Mouse (Mus musculus): ENCODE measurements around the gene Actn1. TPM values are rescaled to one million over a fixed set of nuclear protein-coding genes. Genes with fewer than 3 reads are reported as not detected.
"Not testable (repeated sequence)": the region's sequence is repeated elsewhere in the genome, so short reads cannot be mapped to it uniquely, and the experiment has no call there.

Actn1 gene
- polyA plus RNA-seq, 1 experiment from 2014 or later, result 8.9 TPM

DNA sequence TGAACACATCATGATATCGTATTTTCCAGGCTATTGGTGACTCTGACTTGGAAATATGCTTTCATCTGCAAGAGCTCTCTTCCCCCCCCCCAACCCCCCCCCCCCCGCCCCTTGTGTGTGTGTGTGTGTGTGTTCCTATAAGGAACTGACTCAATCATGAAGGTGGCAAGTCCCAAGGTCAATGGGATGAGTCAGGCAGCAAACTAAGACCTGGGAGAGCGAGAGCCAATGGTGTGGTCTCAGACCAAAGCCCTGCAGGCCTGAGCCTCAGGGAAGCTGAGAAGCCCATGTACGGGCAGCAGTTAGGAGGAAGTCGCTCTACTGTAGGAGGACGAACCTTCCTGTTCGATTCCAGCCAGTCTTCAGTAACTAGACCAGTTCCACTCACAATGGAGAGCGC, 17.3 kb upstream of the Actn1 start:
- no peaks in the 10 kb centered on the region for H3K9me3 ChIP-seq
- no peaks in the 10 kb centered on the region for H3K27me3 ChIP-seq
- peaks cover 3% of the 10 kb centered on the region; the same call in 1 of the 2 replicates for H3K4me1 ChIP-seq
- no peak overlapping the region for H3K9ac ChIP-seq (replicated peaks)
- no peaks in the 10 kb centered on the region for H3K36me3 ChIP-seq
- no peak overlapping the region for H3K4me3 ChIP-seq
- ATAC-seq (replicated peaks), result no peak
- no peak overlapping the region for H3K27ac ChIP-seq (replicated peaks)
- WGBS, result 83% methylated on average over 8 of the region's 8 CpGs
- no peak overlapping the region for H3K4me2 ChIP-seq (replicated peaks)

DNA sequence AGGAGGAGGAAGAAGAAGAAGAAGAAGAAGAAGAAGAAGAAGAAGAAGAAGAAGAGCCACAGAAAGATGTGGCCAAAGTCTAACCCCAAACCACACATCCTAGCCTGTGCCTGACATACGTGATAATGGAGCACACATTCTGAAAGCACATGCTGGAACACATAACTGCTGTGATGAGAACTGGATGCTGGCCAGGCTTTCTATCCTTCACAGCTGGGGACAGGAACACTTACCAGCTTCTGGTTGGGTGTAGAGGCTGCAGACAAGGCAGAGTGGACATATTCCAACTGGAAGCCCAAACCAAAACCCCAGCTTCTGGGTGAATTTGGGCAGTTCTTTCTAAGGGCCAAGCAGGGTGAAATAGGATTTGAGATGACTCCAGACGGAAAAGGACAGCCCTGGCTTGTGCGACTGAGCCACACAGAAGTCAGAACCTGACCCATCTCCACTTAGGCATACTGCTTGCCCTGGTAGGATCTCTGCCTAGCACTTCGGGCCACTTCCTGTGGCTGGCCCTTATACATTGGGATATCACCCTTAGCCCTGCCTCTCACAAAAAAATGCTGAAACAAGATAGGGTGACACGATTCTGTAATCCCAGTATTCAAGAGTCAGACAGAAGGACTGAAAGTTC, 15.1 kb upstream of the Actn1 start:
- ATAC-seq (replicated peaks), result no peak
- Histone ChIP-seq H3K4me2 (replicated peaks) (no peak overlapping the region), H3K9me3 (no peaks in the 10 kb centered on the region), H3K36me3 (no peaks in the 10 kb centered on the region), H3K27ac (replicated peaks) (no peak overlapping the region), H3K27me3 (no peaks in the 10 kb centered on the region), H3K9ac (replicated peaks) (no peak overlapping the region), H3K4me1 (peaks cover 3% of the 10 kb centered on the region; the same call in 1 of the 2 replicates), H3K4me3 (no peak overlapping the region)
- 91% methylated on average over 5 of the region's 5 CpGs for WGBS

GRCm38 (mm10) chr12:80273020-80273686, 13.0 kb upstream of the Actn1 start:
- Histone ChIP-seq H3K27me3 (no peaks in the 10 kb centered on the region), H3K36me3 (no peaks in the 10 kb centered on the region), H3K9ac (replicated peaks) (no peak overlapping the region), H3K4me3 (peak overlapping the region; percentile 27), H3K9me3 (no peaks in the 10 kb centered on the region), H3K4me2 (replicated peaks) (peak overlapping the region; percentile 37), H3K27ac (replicated peaks) (0 out of 2 replicates have a peak overlapping the region, but pooled peaks have one; percentile 31), H3K4me1 (peaks cover 3% of the 10 kb centered on the region; the same call in 1 of the 2 replicates)
- peak; percentile 77 for ATAC-seq (replicated peaks)
- 12% methylated on average over 10 of the region's 10 CpGs for WGBS

DNA sequence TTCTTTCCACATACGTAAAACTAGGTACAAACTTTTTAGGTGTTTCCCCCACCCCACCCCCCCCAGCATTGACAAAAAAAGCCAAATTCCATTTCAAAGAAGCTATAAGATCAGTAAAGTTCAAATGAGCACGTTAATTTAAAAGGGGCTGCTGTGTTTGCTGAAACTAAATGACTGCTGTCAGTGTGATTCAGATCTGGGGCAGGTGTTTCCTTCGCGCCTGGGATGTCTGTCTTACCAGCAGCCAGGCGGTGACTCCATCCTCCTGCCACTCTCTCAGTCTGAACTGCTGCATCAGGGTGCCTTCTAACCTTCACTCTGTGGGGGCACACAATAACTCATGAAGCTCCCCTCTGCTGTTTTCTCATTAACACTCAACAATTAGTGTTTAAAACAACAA, 11.6 kb upstream of the Actn1 start:
- Histone ChIP-seq H3K27me3 (no peaks in the 10 kb centered on the region), H3K4me3 (no peak overlapping the region), H3K36me3 (no peaks in the 10 kb centered on the region), H3K4me1 (peaks cover 3% of the 10 kb centered on the region; the same call in 1 of the 2 replicates), H3K27ac (replicated peaks) (no peak overlapping the region), H3K4me2 (replicated peaks) (no peak overlapping the region), H3K9me3 (no peaks in the 10 kb centered on the region), H3K9ac (replicated peaks) (no peak overlapping the region)
- WGBS, result 38% methylated on average over 5 of the region's 5 CpGs
- ATAC-seq (replicated peaks), result no peak

DNA sequence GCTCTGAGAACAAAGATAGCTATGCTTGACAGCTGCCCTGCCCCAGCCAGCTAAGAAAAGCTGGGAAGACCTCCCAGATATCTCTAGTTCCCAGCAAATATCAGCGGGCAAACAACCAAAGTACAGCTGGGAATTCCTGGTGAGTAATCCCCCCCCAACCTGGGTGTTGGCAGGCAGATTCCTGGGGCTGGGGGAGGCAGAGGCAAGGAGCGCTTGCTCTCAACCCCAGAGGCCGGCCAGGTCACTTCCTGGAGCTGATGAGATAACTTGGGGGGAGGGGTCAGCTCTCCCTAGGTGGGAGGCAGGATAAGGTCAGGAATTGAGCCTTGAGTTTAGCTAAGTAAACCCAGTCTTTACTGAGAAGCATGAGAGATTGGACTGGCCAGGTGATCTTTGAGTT, 10.8 kb upstream of the Actn1 start:
- Histone ChIP-seq H3K9me3 (no peaks in the 10 kb centered on the region), H3K4me1 (peaks cover 3% of the 10 kb centered on the region; the same call in 1 of the 2 replicates), H3K36me3 (no peaks in the 10 kb centered on the region), H3K4me3 (no peak overlapping the region), H3K4me2 (replicated peaks) (no peak overlapping the region), H3K27me3 (no peaks in the 10 kb centered on the region), H3K27ac (replicated peaks) (no peak overlapping the region), H3K9ac (replicated peaks) (no peak overlapping the region)
- no peak for ATAC-seq (replicated peaks)
- WGBS, result 32% methylated on average over 3 of the region's 3 CpGs

GRCm38 (mm10) chr12:80269303-80269702, 9.1 kb upstream of the Actn1 start:
- no peaks in the 10 kb centered on the region for H3K27me3 ChIP-seq
- no peak overlapping the region for H3K27ac ChIP-seq (replicated peaks)
- H3K4me3 ChIP-seq, result no peak overlapping the region
- H3K4me1 ChIP-seq, result peaks cover 3% of the 10 kb centered on the region; the same call in 1 of the 2 replicates
- H3K9ac ChIP-seq (replicated peaks), result no peak overlapping the region
- ATAC-seq (replicated peaks), result no peak
- H3K36me3 ChIP-seq, result no peaks in the 10 kb centered on the region
- H3K9me3 ChIP-seq, result no peaks in the 10 kb centered on the region
- H3K4me2 ChIP-seq (replicated peaks), result no peak overlapping the region
- WGBS, result 94% methylated on average over 2 of the region's 2 CpGs

- no peaks in the 10 kb centered on the region for H3K36me3 ChIP-seq
- no peak overlapping the region for H3K9ac ChIP-seq (replicated peaks)
- no peak overlapping the region for H3K4me2 ChIP-seq (replicated peaks)
- H3K4me1 ChIP-seq, result no peaks in the 10 kb centered on the region
- H3K4me3 ChIP-seq, result no peak overlapping the region
- ATAC-seq (replicated peaks), result no peak
- H3K27ac ChIP-seq (replicated peaks), result no peak overlapping the region
- WGBS, result 88% methylated on average over 6 of the region's 6 CpGs
- H3K27me3 ChIP-seq, result no peaks in the 10 kb centered on the region
- H3K9me3 ChIP-seq, result no peaks in the 10 kb centered on the region
These were observed 7.8 kb upstream of the Actn1 start for GRCm38 (mm10) chr12:80267962-80268361.

DNA sequence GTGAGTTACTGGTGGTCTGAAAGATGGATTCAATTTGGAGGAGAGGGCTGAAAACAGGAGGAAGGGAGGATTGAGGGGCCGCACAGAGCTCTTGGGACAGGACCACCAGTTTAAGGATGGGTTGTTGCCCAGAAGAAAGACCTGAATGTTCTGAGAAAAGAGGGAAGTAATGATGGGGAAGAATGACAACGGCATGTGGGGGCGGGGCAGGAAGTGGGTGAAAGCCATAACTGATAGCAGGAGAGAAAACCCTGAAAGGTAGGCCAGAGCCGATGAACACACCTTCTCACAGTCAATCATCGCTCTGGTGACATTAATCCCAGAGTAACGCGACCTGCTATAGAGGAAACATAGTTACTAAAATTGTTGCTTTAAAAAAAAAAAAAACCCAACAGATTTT, 4.2 kb upstream of the Actn1 start:
- H3K4me1 ChIP-seq; H3K36me3 ChIP-seq; ATAC-seq (replicated peaks); H3K27ac ChIP-seq (replicated peaks); H3K9me3 ChIP-seq; H3K4me3 ChIP-seq; H3K27me3 ChIP-seq; H3K4me2 ChIP-seq (replicated peaks); H3K9ac ChIP-seq (replicated peaks): not testable (repeated sequence)
- 89% methylated on average over 7 of the region's 7 CpGs for WGBS

DNA sequence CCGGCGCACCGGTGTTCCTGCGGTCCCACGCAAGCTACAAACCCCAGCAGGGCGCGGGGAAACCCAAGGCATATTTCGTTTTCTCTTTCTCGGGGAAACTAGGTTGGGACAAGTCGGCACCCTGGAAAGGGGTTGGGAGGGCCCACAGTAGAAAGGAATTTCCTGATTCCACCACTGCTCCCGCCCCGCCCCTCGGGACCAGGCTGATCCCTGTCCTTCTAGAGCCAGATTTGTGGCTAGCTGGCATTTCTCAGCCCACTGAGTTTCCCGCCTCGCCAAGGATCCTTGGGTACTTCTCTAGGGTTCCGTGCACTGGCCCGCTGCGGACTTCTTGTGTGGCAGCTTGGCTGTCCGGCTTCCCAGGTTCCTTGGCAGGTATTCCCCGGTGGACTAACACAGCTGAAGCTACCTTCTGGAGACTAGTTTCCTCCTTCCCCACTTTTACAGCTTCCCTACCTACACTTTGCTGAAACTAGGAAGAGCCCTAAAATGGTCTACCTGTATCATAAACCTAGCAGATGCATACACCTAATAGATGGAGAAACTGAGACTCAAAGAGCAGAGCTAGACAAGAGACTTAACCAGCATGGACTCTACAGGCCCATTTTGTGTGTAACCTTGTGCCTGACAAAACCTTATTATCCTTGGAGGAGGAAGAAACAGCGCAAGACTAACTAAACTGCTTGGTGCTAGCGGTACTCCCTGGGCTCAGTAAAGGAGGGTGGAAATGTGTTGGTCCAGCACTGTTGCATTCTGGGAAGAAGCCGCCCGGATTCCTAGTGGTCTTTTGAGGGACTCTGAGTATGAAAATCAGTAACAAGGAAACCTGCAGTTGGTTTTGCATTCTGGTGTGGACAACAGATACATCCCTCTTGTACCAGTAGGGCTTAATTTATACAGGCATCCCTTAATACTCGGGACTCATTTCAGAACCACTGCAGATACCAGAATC, 849 bp upstream of the Actn1 start:
- peak overlapping the region; percentile 91 for H3K27ac ChIP-seq (replicated peaks)
- H3K9ac ChIP-seq (replicated peaks), result peak overlapping the region; percentile 79
- H3K4me2 ChIP-seq (replicated peaks), result peak overlapping the region; percentile 83
- 8% methylated on average over 25 of the region's 25 CpGs for WGBS
- H3K36me3 ChIP-seq, result no peaks in the 10 kb centered on the region
- ATAC-seq (replicated peaks), result peak; percentile 16; the same call in 1 of the 2 replicates
- peaks cover 18% of the 10 kb centered on the region for H3K4me1 ChIP-seq
- peak overlapping the region; percentile 86 for H3K4me3 ChIP-seq
- no peaks in the 10 kb centered on the region for H3K27me3 ChIP-seq
- no peaks in the 10 kb centered on the region for H3K9me3 ChIP-seq

- H3K4me2 ChIP-seq (replicated peaks), result peak overlapping the region; percentile 83
- peak overlapping the region; percentile 86 for H3K4me3 ChIP-seq
- H3K9ac ChIP-seq (replicated peaks), result peak overlapping the region; percentile 79
- ATAC-seq (replicated peaks), result peak; percentile 78
- H3K36me3 ChIP-seq, result no peaks in the 10 kb centered on the region
- peak overlapping the region; percentile 91 for H3K27ac ChIP-seq (replicated peaks)
- H3K9me3 ChIP-seq, result no peaks in the 10 kb centered on the region
- peaks cover 18% of the 10 kb centered on the region for H3K4me1 ChIP-seq
- H3K27me3 ChIP-seq, result no peaks in the 10 kb centered on the region
- WGBS, result under 1% methylated on average over 63 of the region's 64 CpGs
These were observed 735 bp downstream of the Actn1 start for GRCm38 (mm10) chr12:80259216-80260055.

DNA sequence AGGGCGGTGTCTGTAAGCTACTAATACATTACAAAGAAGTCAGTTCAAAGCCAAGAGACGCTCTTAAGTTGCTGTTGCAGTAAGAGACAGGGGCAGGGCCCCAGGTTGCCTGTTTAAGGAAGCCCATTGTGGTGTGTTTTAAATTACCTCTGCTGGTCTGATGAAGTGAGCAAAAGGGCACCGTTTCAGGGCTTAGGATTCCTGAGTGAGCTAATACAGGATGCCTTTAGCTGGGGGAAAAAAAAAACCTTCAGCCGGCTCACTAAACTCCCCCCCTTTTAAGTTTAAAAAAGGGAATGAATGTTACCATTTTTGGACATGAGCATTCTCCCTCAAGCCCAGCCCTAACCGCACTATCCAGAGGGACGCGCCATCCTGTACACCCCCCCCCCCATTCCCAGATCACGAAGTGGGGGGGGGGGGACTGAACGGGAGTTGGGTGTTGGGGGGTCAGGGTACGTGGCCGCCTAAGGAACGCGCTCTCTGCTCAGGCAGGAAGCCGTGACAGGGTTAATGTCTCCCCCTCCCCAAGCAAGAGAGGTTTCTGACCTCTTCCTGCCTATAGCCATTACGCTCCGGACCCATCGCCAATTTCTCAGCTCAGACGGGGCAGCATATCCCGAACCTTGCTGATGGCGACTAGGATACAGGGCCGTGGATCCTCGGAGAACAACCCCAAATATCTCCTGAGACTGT, 1.5 kb downstream of the Actn1 start:
- ATAC-seq (replicated peaks), result 0 out of 2 replicates have a peak, but pooled peaks have one; percentile 0
- 2% methylated on average over 21 of the region's 22 CpGs for WGBS

More for the DNA sequence above, 1.5 kb downstream of the Actn1 start:
- Histone ChIP-seq H3K4me2 (replicated peaks) (peak overlapping the region; percentile 83), H3K36me3 (no peaks in the 10 kb centered on the region), H3K4me3 (peak overlapping the region; percentile 86), H3K9ac (replicated peaks) (peak overlapping the region; percentile 79), H3K9me3 (no peaks in the 10 kb centered on the region), H3K27me3 (no peaks in the 10 kb centered on the region), H3K27ac (replicated peaks) (peak overlapping the region; percentile 91), H3K4me1 (peaks cover 18% of the 10 kb centered on the region)

All from forebrain, embryonic 15.5 days (tissue).